Mouse (Mus musculus) CD4-positive, CD25-positive, alpha-beta regulatory T cell, adult 2 months (primary cell): ENCODE measurements at regions not wholly inside any gene's neighbourhood (a gene's known extent, or its start where the extent isn't known, plus 50 kb on each side); places are given as distances from the start of the nearest gene placed in this dataset.

Source experiments
- DNase-seq: peaks from one replicate; pipeline ENCODE4 v3.0.0-alpha.2; 2012; ENCODE audit warnings: low read depth, low spot score

DNA sequence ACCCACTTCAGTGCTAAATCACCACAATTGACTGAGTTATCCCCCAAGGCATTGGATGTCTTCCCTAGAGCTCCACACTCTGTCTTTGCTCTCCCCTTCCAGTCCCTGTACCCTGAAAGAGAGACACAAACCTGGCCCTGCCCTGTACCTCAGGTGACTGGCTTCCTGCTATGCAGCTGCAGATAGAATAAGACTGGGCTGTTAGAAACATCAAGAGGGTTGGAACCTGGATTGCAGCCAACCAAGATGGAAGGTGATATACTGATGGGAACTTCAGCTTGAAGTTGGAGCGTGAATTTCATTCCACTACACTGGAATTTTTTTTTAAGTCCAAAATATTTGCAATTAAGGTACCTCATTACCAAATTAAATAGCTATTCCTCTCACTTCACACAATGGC is 379.0 kb upstream of the Mgmt start:
- no peak for DNase-seq

DNA sequence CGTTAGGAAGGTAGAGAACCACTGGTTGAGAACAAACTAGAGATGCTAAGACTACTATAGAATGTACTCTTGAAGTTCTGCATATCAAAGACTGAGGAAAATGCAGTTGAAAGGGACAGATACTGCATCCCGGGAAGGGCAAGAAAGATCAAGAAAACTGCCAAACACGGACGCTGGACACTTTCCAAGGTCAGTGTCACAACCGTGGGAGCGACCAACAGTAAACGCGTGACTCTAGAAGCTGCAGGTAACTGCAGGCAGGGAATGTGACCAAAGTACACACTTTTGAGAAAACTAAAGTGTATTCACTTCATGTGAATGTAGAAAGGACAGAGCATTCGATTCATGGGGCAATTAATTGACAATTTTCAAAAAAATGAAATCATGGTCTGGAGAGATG is 368.6 kb upstream of the Mgmt start:
- no peak for DNase-seq

DNA sequence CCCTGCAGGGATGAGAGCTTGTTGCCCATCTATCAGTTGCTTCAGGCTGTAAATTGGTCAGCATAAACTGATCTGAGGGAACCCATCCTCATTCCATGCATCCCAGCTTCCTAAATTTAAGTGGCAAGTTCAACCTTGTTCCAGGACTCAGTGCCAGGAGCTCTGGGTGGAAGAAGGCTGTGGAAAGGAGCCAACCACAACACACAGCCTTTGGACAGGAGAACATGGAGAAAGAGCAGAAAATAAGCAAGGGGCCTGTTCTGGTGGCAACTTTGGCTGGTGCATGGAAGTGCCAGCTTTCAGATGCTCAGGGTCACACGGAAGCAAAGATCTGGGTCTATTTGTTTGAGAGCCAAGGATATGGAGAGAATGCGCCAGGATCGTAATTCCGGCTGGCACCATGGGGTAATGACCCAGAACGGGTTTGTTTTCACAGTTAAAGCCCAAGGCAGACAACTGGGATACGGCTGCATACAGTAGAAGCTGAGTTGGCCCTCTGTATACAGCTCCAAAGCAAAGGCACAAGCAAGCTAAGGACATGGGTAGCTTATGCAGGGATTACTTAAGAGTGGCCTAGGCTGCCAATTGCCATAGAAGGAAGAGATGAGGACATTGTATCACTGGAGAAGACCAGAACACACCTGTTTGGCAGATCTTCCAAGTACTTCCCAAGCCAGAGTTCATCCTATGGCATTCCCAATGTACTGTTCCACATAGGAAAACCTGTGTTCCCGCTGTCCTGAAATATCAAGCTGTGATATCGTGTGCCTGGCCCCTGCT is 364.2 kb upstream of the Mgmt start:
- DNase-seq, result no peak

DNA sequence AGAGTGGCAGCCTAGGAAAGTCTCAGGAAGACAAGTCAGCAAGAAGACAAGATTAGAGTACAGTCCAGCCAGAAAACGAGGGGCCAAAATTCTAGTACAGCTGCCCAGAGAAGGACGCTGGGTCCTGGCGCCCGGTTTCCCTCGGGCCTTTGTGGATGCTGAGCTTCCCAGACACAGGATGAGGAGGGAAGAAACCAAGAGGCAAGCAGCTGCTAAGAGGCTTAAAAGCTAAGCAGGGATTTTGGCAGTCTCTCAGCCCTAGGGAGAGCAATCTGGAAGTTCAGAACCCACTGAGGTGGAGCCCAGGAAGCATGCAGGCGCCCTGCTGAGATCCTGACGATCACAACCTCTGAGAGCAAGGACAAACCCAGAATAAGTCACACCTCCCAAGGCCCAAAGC is 363.1 kb upstream of the Mgmt start:
- DNase-seq, result no peak

DNA sequence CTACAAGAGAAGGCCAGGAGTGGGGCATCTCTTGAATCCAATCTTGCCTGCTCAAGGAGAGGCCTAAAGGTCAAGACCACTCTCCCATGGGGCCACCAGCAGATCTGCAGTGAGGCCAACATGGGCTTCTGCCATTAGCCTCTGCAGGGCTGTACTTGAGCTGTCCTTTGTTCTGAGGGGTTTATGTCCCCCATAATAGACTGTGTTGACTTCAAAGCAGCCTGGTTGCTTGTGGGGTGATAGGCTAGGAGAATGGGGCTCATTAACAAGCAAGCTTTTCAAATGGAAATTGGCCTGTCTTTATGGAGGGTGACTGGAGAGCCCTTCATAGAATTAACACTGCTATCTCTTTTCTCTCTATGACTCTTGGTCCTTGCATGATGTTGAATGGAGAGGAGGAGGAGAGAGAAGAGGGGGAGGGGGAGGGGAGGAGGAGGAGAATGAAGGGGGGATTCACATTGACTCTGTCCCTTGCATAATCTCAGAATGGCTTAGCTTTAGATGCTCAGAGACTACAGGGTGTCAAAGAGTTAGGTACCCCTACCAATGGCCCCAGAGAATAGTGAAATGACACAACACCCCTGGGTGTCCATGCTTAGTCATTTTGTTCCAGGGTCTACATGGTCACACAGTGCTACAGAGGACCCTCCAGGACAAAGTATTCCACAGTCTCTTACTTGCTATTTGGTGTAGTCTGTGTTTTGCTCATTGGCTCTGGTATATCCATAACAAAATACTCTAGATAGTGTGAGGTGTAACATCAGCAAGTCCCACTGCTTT is 352.3 kb upstream of the Mgmt start:
- DNase-seq, result no peak

DNA sequence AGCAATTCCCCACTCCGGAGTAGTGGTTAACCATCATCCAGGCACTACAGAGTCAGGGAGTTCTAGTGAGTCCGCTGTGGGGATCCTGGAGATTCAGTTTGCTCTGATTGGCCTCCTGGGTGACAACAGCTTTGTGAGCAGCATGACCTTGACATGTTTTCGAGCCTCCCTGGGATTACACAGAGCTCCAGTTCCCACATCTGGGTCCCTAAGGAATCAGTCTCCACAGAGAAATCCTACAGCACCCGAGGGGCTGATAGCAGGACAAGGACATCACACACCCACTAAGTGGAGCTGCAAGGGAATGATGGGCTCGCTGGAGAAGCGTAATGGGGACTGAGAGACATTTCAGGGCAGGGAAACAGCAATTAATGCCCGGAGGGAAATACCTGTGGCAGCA is 351.5 kb upstream of the Mgmt start:
- DNase-seq, result no peak

DNA sequence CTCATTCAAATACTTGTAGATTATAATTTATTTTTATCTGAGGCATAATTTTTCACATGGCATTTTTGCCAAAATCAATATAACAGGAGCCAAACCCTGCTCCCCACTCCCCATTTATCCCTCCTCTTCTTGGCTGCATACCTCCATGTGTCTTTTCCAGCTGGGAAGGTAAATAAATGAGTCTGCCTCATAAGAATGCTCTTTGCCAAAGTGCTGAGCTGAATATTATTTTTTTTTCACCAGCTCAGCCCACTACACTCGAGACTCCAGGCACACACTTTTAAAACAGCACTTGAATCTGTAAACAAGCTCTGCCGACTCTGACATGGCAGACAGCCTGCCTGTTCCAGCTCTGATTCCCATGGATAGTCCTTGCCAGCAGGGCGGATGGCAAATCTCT is 346.6 kb upstream of the Mgmt start:
- no peak for DNase-seq

DNA sequence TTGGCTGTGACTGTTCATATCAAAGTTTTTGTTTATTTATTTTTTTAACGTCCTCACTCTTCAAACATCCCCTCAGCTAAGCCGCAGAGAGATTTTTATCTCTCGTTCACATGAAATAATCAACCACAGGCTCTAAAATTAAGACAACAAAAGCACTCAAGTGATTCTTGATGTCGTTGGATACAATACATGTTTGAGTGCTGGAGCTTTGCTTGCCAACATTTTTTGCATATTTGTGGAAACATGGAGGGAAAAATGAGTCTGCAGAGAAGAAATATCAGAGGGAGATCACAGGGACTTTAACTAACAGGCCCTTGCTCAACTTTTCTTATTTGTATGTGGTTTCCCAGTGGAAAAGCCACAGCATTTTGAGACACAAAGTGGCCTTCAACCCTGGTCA is 338.0 kb upstream of the Mgmt start:
- no peak for DNase-seq

DNA sequence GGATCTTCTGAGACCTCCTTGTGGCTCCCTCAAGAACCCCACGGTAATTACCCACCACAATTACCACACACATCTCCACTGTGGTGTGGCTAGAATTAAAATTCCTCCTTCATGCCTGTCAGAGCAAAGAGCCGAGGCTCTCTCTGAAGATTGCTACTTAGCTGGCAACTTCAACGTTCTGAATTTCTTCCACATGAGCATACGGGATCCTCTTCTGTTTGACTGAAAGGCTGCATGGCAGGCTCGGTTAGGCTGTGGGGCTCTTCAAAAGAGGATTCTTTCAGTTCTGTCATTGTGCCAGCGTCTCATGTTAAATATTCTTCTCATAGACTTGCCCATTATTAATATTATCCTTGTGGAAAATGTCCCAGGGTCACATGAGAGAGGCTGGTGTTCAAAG is 334.9 kb upstream of the Mgmt start:
- no peak for DNase-seq

DNA sequence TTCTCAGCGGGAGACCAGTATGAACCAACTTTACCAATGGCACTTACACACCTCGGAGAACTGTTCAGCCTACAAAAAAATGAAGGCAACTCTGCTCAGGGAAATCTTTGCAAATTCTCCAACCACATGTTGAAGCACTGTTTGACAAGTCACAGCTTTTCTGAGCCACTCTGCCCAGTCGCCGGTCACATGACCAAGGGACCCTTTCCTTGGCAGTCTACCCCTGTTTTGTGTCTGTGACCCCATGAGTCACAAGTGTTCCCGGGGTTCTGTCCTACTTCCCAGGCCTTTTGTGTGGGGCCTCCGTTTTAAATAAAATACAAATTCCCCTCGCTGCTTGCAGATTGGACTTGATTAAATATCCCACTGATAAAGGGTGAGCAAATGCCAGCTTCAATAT is 323.5 kb upstream of the Mgmt start:
- no peak for DNase-seq

DNA sequence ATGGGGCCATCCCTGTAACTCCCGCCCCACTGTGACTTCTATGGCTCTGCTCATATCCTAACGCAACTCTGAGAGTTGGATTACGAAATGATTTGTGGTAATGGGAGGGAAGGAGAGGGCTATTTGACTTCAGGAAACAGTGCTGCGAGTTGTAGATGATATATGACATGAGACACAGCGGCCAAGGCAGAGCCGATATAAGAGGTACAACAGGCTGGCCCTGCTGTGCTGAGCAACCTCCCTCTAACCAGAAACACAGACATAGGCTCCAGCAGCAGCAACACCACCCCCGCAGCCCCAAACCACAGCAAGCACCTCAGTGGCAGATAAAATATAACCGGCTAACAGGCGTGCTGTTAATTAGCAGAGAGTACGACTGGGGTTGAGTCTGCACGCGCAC is 312.5 kb upstream of the Mgmt start:
- no peak for DNase-seq

DNA sequence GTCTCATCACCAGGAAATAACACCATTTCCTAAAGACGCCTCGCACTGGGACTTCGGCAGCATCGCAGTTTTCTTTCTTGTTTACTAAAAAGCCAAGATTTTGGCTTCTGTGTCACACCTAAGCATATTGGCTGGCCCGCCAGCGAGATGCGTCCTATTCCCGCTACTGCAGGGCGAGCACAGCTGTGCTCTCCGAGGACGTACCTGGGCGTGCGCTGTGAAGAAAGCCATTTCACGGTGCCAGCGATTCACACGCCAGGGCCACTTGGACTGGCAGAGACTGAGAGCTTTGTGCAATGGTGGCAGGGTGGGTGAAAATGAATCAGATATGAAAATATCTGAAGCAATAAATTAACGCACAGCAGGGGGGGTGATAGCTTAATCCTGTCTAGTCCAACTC is 310.1 kb upstream of the Mgmt start:
- no peak for DNase-seq

DNA sequence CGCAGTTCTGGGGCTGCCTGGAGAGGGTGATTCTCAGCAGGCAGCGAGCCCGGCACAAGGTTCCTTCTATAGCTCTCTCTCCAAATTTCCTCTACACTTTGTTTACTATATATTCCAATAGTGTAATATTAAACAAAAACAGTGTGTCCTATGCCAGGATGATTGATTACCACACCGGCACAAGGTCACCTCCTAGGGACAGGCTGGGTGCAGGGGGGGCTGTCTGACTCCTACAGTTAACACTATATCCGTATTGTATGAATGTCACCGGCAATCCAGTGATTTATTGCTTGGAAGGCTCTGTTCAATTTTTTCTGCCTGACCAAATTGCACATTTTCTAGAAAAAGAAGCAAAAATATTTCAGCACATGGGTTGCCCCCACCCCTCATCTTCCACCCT is 305.9 kb upstream of the Mgmt start:
- no peak for DNase-seq

DNA sequence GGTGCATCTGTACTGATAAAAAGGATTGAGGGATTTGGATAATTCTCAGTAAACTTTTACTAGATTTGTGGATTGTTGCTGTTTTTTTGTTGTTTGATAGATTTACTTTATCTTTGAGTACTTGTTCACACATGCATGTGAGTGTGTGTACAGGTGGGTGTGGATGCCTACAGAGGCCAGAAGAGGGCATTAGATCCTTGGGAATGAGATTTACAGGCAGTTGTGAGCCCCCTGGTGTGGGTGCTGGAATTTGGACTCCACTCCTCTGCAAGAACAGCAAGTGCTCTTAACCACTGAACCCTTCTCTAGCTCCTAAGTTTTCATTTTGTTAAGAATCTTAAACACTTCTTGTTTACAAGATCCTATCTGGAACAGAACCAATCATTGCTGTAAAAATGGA is 303.5 kb upstream of the Mgmt start:
- no peak for DNase-seq

DNA sequence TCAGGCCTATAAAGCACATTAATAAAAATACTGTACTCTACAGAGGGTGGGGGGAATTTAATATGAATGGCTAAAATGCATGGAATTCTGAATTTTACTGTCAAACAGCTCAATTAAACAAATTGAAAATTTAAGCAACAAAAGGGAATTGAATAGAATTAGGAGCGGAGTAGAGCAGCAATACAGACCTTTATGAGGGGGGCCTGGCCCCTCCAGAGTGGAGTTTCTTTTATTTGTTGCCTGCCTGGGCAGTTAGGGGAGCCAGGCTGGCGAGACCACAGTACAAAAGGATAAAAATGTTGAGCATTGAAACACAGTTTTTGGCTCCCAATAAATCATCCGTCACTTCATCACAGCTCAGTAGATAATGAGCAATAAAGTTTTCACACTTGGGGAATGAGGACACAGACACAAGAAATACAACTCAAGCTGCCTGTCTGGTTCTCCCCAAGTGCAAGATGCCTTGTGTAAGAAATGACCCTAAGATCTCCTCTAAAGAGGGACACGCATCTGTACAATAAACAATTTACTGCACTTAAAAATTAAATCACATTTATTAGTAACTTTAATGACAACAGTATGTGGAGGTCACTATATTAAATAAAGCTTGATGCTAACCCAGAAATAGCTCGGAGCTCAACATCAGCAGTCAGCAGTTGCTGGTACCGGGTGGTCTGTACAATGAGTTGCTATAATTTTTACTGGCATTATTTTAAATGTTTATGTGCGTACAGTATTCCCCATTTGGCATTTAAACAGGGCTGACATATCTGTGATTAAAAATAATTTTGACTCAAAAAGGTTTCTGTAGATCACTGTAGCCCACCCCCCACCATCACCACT is 286.9 kb upstream of the Mgmt start:
- no peak for DNase-seq

DNA sequence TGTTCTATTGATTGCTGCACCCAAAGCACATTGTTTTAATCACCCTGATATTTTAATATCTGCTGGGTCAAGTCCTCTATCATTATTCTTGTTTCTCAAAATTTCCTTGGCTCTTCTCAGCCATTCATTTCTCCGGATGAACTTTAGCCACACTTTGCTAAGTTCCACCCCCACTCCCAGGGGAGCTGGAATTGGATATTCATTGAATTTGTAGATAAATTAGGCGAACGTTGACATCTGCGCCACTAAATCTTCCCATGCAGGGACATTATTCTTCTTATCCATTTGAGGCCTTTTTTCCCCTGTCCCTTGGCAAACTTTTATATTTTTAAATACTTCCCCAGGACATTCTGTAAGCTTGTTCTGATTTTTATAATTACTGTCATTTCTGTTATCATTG is 280.9 kb upstream of the Mgmt start:
- DNase-seq, result no peak

DNA sequence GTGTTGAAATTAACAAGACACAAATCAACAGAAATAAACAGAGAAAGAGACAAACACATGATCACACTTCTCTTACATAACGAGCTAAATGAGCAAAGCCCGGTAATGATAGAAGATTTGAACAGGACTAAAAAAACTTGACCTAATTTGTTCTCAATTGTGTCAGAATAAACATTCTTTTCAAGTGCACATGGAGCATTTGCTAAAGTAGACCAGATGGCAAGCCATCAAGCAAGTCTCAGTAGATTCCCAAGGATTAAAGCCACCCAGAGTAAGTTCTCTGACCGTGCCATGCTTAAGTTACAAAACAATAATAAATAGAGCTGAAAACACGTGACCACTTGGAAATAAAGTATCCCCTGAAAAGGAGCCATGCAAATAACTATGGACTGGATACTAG is 269.9 kb upstream of the Mgmt start:
- DNase-seq, result no peak

DNA sequence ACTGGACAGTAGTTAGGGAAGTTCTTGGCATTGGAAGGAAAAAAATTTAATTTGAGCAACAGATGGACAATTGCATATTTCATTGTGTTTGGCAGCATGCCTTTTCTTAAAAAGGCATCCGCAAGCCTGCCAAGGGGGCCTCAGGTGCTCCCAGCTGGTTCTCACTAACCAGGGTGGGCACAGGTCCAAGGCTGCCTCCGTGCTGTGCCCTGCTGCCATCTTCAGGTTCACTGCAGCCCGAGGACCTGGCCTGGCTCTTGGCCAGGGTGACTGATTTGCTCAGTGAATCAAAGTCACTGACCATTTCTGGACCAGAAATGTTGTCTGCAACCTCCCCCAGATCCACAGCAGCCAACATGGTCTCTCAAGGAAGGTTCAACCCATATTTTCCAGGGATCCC is 263.3 kb upstream of the Mgmt start:
- DNase-seq, result no peak

DNA sequence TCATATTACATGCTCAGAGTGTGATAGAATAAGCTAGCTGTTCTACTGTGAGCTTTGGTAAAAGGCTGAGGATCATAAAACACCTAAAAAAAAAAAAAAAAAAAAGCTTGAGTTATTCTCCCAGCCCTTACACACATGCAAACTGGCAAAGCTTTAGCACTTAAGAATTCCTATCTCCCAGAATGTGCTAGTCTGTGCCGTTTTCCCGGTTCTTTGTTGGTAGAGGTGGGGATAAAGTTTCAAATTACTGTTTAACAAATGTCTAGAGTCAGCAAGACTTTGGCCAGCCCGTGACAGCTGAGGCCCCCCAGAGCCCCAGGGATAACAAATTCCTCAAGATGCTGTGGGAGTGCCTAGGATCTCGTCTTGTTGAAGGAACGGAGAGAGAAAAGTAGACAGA is 254.3 kb upstream of the Mgmt start:
- DNase-seq, result no peak

DNA sequence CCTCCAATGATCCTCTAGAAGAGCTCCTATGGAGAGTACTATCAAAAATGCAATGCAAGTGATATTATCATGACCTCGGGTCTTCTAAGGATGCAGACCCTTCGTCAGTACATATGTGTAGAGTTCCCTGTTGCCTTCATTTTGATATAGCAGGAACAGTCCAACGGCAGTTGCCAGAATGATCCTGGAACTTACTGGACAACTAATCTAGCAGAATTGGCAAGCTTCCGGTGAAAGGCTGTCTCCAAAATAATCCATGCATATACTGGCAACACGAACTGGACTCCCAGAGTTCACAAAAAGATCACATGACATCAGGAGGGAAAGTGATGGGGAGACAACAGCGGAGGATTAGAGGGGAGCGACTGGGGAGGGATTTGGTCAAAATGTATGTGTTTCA is 253.6 kb upstream of the Mgmt start:
- DNase-seq, result no peak

DNA sequence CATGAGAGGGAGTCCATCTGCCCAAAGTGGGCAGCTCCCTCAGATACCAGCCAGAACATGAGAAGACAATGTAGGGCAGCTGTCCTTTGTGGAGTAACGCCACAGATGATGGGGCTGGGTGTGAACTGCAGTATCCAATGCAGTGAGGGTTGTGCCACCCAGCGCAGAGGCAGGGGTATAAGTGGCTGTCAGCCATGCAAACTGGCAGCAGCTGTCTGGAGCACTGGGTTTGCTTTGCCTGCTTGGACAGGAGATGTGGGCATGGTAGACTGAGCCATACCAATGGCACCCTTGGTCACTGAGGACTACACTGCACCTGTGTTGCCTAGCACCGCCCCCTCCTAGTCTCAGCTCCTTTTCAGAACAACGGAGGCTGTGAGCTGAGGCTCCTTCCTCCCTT is 244.6 kb upstream of the Mgmt start:
- DNase-seq, result no peak

DNA sequence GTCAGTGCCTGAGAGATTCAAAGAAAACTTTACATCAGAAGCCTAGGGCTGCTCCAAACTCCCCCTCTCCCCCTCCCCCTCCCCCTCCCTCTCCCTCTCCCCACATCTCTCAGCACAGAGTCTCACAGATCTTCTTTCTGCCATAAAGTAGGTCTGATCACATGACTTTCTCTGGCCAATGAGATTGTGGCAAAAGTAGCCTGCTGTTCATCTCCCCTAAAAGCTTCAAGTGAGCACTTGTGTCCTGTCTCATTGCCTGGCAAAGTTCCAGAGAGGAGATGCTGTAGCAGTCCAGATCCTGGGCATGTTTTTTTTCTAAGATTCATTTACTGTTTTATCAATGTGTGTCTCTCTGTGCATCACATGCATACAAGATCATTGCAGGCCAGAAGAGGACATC is 234.5 kb upstream of the Mgmt start:
- DNase-seq, result no peak

DNA sequence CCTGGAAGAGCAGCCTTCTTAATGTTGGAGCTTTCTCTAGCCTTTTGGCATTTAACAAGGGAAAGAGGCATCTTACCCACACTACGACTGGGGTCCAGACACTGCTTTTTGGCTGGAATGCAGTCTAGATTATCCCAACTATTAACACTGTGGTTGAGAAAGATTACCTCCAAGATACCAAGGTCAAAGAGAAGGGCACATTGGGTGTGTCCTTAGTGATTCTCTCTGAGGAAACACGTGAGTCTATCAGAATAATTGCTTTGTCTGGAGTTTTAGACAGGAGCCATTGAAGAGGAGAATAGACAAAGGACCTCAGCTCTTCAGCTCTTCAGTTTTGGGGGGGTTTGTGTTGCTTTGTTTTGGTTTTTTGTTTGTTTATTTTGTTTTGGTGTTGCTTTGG is 234.0 kb upstream of the Mgmt start:
- DNase-seq, result no peak
